Mouse (Mus musculus) cerebellum, postnatal 36 days (tissue): ENCODE results near the gene Tsga8.

Experiments
- DNase-seq, 2 experiments: peaks; one replicate each; pipeline ENCODE4 v3.0.0; 2021 to 2022; ENCODE audit warnings: mixed read lengths in 2 of 2

Tsga8 gene

DNA sequence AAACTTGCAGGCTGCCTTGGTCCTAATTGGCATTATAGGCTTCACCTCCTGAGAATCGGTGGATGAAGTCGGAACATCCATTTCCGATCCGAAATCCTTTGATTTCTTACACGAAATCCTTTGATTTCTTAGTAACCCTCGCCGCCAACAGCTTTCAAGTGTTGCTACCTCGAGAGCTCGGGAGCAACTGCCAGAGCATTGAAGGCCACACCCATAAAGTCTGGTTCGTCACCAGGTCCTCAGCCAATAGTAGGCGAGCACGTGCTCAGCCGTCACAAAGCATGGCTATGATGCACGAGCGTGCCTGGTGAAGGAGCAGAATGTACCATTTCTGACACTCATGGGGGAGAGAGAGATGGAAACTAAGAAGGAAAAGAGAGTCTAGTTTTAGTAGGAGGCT lies at the start of gene Tsga8:
Gene Tsga8, minus strand, starts transcription at position 327 of the 400 bp plus-strand sequence.
- DNase-seq = no peak
